Mouse (Mus musculus): ENCODE data around the gene Tbc1d15. TPM values are rescaled to one million over a fixed set of nuclear protein-coding genes. Genes with fewer than 3 reads are reported as not detected.

Gene Tbc1d15
- polyA plus RNA-seq (2014; fragmentation: Nextera tagmentation; extraction: Ambion mirVana) = 61.6 and 72.9 TPM in 2 replicates

- DNase-seq (ENCODE audit: low spot score) = peak; percentile 98
- Histone ChIP-seq H3K4me3 (ENCODE audit: low read depth, low read length) (peak within 1 kb of the TSS; percentile 93), H3K9ac (ENCODE audit: low read depth, low read length) (peak within 1 kb of the TSS; percentile 84), H3K4me1 (replicated peaks; ENCODE audit: control insufficient read depth, insufficient read depth, low read length) (peaks cover 34% of the 10 kb centered on the region), H3K27ac (ENCODE audit: low read depth, low read length) (peak within 1 kb of the TSS; percentile 79), H3K27me3 (replicated peaks; ENCODE audit: control insufficient read depth, insufficient read depth, low read length) (no peaks in the 10 kb centered on the region), H3K4me2 (peak within 1 kb of the TSS; percentile 93), H3K36me3 (ENCODE audit: control insufficient read depth, insufficient read depth, low read length) (no peaks in the 10 kb centered on the region), H3K9me3 (ENCODE audit: control insufficient read depth, low read length) (no peaks in the 10 kb centered on the region)
- WGBS = under 1% methylated on average over 67 of the region's 67 CpGs
- ATAC-seq (replicated peaks; ENCODE audit: low FRiP score) = peak; percentile 91
These were observed at the start of gene Tbc1d15 for GRCm38 (mm10) chr10:115251088-115251934. TSS of gene Tbc1d15 (minus strand) at chr10:115251467.

DNA sequence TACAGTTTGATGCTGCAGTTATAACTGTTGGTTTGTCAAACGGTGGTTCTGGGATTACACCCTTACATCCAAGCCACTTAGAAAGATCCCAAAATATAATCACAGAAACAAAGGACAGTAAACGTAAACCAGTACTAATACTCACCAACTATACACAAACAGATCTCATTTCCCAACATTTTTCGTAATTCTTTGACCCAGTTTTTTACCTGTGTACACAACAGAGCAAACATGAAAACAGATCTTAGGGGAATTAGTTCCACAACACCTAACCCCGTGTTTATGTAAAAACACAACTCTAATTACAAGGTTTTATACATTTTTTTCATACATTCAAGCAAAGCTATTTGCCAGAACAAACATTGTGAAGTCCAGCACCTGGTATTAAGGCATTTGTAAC, 47.4 kb upstream of the Tbc1d15 start:
- H3K9me3 ChIP-seq (ENCODE audit: control insufficient read depth, low read length) = no peaks in the 10 kb centered on the region
- no peaks in the 10 kb centered on the region for H3K27me3 ChIP-seq (replicated peaks; ENCODE audit: control insufficient read depth, insufficient read depth, low read length)
- H3K9ac ChIP-seq (ENCODE audit: low read depth, low read length) = no peak overlapping the region
- peaks cover 17% of the 10 kb centered on the region for H3K36me3 ChIP-seq (ENCODE audit: control insufficient read depth, insufficient read depth, low read length)
- no peak for ATAC-seq (replicated peaks; ENCODE audit: low FRiP score)
- WGBS = 88% methylated on average over 4 of the region's 4 CpGs
- no peak for DNase-seq (ENCODE audit: low spot score)
- H3K4me2 ChIP-seq = no peak overlapping the region
- H3K4me1 ChIP-seq (replicated peaks; ENCODE audit: control insufficient read depth, insufficient read depth, low read length) = no peaks in the 10 kb centered on the region
- no peak overlapping the region for H3K4me3 ChIP-seq (ENCODE audit: low read depth, low read length)
- H3K27ac ChIP-seq (ENCODE audit: low read depth, low read length) = no peak overlapping the region

- H3K36me3 ChIP-seq (ENCODE audit: control insufficient read depth, insufficient read depth, low read length) = peaks cover 19% of the 10 kb centered on the region
- 90% methylated on average over 5 of the region's 5 CpGs for WGBS
- no peaks in the 10 kb centered on the region for H3K4me1 ChIP-seq (replicated peaks; ENCODE audit: control insufficient read depth, insufficient read depth, low read length)
- DNase-seq (ENCODE audit: low spot score) = no peak
- no peak overlapping the region for H3K27ac ChIP-seq (ENCODE audit: low read depth, low read length)
- no peak overlapping the region for H3K9ac ChIP-seq (ENCODE audit: low read depth, low read length)
- no peak for ATAC-seq (replicated peaks; ENCODE audit: low FRiP score)
- H3K27me3 ChIP-seq (replicated peaks; ENCODE audit: control insufficient read depth, insufficient read depth, low read length) = no peaks in the 10 kb centered on the region
- H3K4me3 ChIP-seq (ENCODE audit: low read depth, low read length) = no peak overlapping the region
- no peak overlapping the region for H3K4me2 ChIP-seq
- H3K9me3 ChIP-seq (ENCODE audit: control insufficient read depth, low read length) = no peaks in the 10 kb centered on the region
These were observed 46.3 kb upstream of the Tbc1d15 start for GRCm38 (mm10) chr10:115297582-115297981.

DNA sequence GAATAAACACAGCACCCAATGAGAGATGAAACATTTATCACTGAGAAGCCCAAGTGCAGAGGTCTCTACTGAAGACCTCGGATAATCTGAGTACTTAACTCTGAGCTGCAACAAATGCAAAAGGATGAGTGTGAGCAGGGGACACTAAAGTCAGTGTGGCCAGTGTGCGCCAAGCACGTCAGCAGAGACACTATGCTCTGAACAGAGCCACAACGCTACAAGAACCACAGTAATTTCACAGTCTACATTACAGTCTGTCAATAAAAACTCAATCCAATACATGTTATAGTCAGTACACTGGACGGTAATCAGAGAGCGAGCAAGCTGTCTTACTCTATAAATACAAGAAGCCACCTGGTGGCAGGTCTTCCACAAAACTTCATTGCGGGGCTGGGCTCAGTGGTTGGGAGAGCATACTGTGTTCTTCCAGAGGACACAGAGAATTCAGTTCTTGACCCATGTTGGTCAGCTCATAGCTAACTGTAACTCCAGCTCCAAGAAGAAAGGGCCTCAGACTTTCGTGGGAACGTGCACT, 45.2 kb upstream of the Tbc1d15 start:
- Histone ChIP-seq H3K9me3 (ENCODE audit: control insufficient read depth, low read length) (no peaks in the 10 kb centered on the region), H3K36me3 (ENCODE audit: control insufficient read depth, insufficient read depth, low read length) (peaks cover 21% of the 10 kb centered on the region), H3K4me3 (ENCODE audit: low read depth, low read length) (no peak overlapping the region), H3K4me1 (replicated peaks; ENCODE audit: control insufficient read depth, insufficient read depth, low read length) (no peaks in the 10 kb centered on the region), H3K27me3 (replicated peaks; ENCODE audit: control insufficient read depth, insufficient read depth, low read length) (no peaks in the 10 kb centered on the region), H3K9ac (ENCODE audit: low read depth, low read length) (no peak overlapping the region), H3K4me2 (no peak overlapping the region), H3K27ac (ENCODE audit: low read depth, low read length) (no peak overlapping the region)
- no peak for DNase-seq (ENCODE audit: low spot score)
- WGBS = 82% methylated on average over 9 of the region's 9 CpGs
- peak; percentile 16; the same call in 1 of the 2 replicates for ATAC-seq (replicated peaks; ENCODE audit: low FRiP score)

DNA sequence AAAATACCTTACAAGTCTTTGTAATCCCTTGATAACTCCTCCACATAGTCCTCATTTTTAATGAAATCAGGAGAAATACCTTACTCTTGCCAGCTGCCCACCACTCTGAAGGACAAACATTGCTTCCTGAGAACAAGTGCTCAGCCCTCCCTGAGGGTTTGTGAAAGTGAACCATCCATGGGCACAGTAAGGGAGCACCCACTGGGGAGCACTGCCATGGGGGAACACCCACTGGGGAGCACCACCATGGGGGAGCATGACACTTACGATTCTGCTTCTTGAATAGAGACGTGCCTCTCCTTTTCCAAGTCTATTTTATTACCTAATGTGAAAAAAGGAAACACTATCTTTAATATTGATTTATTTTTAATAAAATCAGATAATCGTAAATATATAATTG, 43.9 kb upstream of the Tbc1d15 start:
- DNase-seq (ENCODE audit: low spot score) (no peak), ATAC-seq (replicated peaks; ENCODE audit: low FRiP score) (no peak)
- 91% methylated on average over 3 of the region's 3 CpGs for WGBS
- Histone ChIP-seq H3K27me3 (replicated peaks; ENCODE audit: control insufficient read depth, insufficient read depth, low read length) (no peaks in the 10 kb centered on the region), H3K27ac (ENCODE audit: low read depth, low read length) (no peak overlapping the region), H3K4me3 (ENCODE audit: low read depth, low read length) (no peak overlapping the region), H3K9me3 (ENCODE audit: control insufficient read depth, low read length) (no peaks in the 10 kb centered on the region), H3K9ac (ENCODE audit: low read depth, low read length) (no peak overlapping the region), H3K4me1 (replicated peaks; ENCODE audit: control insufficient read depth, insufficient read depth, low read length) (no peaks in the 10 kb centered on the region), H3K36me3 (ENCODE audit: control insufficient read depth, insufficient read depth, low read length) (peaks cover 23% of the 10 kb centered on the region), H3K4me2 (no peak overlapping the region)

- peaks cover 23% of the 10 kb centered on the region for H3K36me3 ChIP-seq (ENCODE audit: control insufficient read depth, insufficient read depth, low read length)
- no peak overlapping the region for H3K27ac ChIP-seq (ENCODE audit: low read depth, low read length)
- no peak overlapping the region for H3K4me2 ChIP-seq
- ATAC-seq (replicated peaks; ENCODE audit: low FRiP score) (no peak), DNase-seq (ENCODE audit: low spot score) (no peak)
- 92% methylated on average over 7 of the region's 7 CpGs for WGBS
- H3K4me1 ChIP-seq (replicated peaks; ENCODE audit: control insufficient read depth, insufficient read depth, low read length) = no peaks in the 10 kb centered on the region
- no peaks in the 10 kb centered on the region for H3K9me3 ChIP-seq (ENCODE audit: control insufficient read depth, low read length)
- no peaks in the 10 kb centered on the region for H3K27me3 ChIP-seq (replicated peaks; ENCODE audit: control insufficient read depth, insufficient read depth, low read length)
- no peak overlapping the region for H3K4me3 ChIP-seq (ENCODE audit: low read depth, low read length)
- H3K9ac ChIP-seq (ENCODE audit: low read depth, low read length) = no peak overlapping the region
These were observed 43.4 kb upstream of the Tbc1d15 start for GRCm38 (mm10) chr10:115294715-115295114.

GRCm38 (mm10) chr10:115293946-115294345, 42.7 kb upstream of the Tbc1d15 start:
- no peak overlapping the region for H3K27ac ChIP-seq (ENCODE audit: low read depth, low read length)
- ATAC-seq (replicated peaks; ENCODE audit: low FRiP score) (no peak), DNase-seq (ENCODE audit: low spot score) (no peak)
- 91% methylated on average over 7 of the region's 7 CpGs for WGBS
- H3K27me3 ChIP-seq (replicated peaks; ENCODE audit: control insufficient read depth, insufficient read depth, low read length) = no peaks in the 10 kb centered on the region
- no peak overlapping the region for H3K4me2 ChIP-seq
- H3K4me1 ChIP-seq (replicated peaks; ENCODE audit: control insufficient read depth, insufficient read depth, low read length) = no peaks in the 10 kb centered on the region
- H3K36me3 ChIP-seq (ENCODE audit: control insufficient read depth, insufficient read depth, low read length) = peaks cover 21% of the 10 kb centered on the region
- H3K4me3 ChIP-seq (ENCODE audit: low read depth, low read length) = no peak overlapping the region
- no peaks in the 10 kb centered on the region for H3K9me3 ChIP-seq (ENCODE audit: control insufficient read depth, low read length)
- H3K9ac ChIP-seq (ENCODE audit: low read depth, low read length) = no peak overlapping the region

- ATAC-seq (replicated peaks; ENCODE audit: low FRiP score) (no peak), DNase-seq (ENCODE audit: low spot score) (no peak)
- 92% methylated on average over 9 of the region's 9 CpGs for WGBS
- Histone ChIP-seq H3K36me3 (ENCODE audit: control insufficient read depth, insufficient read depth, low read length) (peaks cover 24% of the 10 kb centered on the region), H3K9ac (ENCODE audit: low read depth, low read length) (no peak overlapping the region), H3K27ac (ENCODE audit: low read depth, low read length) (no peak overlapping the region), H3K27me3 (replicated peaks; ENCODE audit: control insufficient read depth, insufficient read depth, low read length) (no peaks in the 10 kb centered on the region), H3K9me3 (ENCODE audit: control insufficient read depth, low read length) (no peaks in the 10 kb centered on the region), H3K4me1 (replicated peaks; ENCODE audit: control insufficient read depth, insufficient read depth, low read length) (no peaks in the 10 kb centered on the region), H3K4me3 (ENCODE audit: low read depth, low read length) (no peak overlapping the region), H3K4me2 (no peak overlapping the region)
These were observed 39.4 kb upstream of the Tbc1d15 start for GRCm38 (mm10) chr10:115290671-115291070.

- H3K4me3 ChIP-seq (ENCODE audit: low read depth, low read length) = no peak overlapping the region
- H3K36me3 ChIP-seq (ENCODE audit: control insufficient read depth, insufficient read depth, low read length) = peaks cover 18% of the 10 kb centered on the region
- H3K4me2 ChIP-seq = no peak overlapping the region
- H3K4me1 ChIP-seq (replicated peaks; ENCODE audit: control insufficient read depth, insufficient read depth, low read length) = no peaks in the 10 kb centered on the region
- no peak for DNase-seq (ENCODE audit: low spot score)
- no peak overlapping the region for H3K27ac ChIP-seq (ENCODE audit: low read depth, low read length)
- 86% methylated on average over 8 of the region's 8 CpGs for WGBS
- no peaks in the 10 kb centered on the region for H3K27me3 ChIP-seq (replicated peaks; ENCODE audit: control insufficient read depth, insufficient read depth, low read length)
- no peak overlapping the region for H3K9ac ChIP-seq (ENCODE audit: low read depth, low read length)
- H3K9me3 ChIP-seq (ENCODE audit: control insufficient read depth, low read length) = no peaks in the 10 kb centered on the region
- no peak for ATAC-seq (replicated peaks; ENCODE audit: low FRiP score)
These were observed 37.6 kb upstream of the Tbc1d15 start for GRCm38 (mm10) chr10:115288856-115289255.

All from liver, embryonic 11.5 days (tissue).